Mouse (Mus musculus): ENCODE data around the gene Ephx3. TPM values are rescaled to one million over a fixed set of nuclear protein-coding genes. Genes with fewer than 3 reads are reported as not detected.

Gene Ephx3
- polyA plus RNA-seq, 1 experiment from 2014 or later = 0.09 TPM

- WGBS = 83% methylated on average over 13 of the region's 13 CpGs
- H3K4me3 ChIP-seq = no peak overlapping the region
Measured at GRCm38 (mm10) chr17:32158841-32159240, 30.5 kb downstream of the Ephx3 start.

GRCm38 (mm10) chr17:32146718-32147117 is 42.6 kb downstream of the Ephx3 start:
- Histone ChIP-seq H3K27ac (ENCODE audit: poor library complexity, severe bottlenecking) (no peak overlapping the region), H3K4me3 (no peak overlapping the region), H3K27me3 (replicated peaks) (no peaks in the 10 kb centered on the region), H3K4me2 (no peak overlapping the region), H3K4me1 (replicated peaks) (peaks cover 8% of the 10 kb centered on the region), H3K9ac (no peak overlapping the region), H3K9me3 (replicated peaks) (no peaks in the 10 kb centered on the region), H3K36me3 (peaks cover 74% of the 10 kb centered on the region)
- ATAC-seq (ENCODE audit: insufficient number of reproducible peaks, low FRiP score) = no peak
- WGBS = 92% methylated on average over 8 of the region's 8 CpGs

More at GRCm38 (mm10) chr17:32158841-32159240, 30.5 kb downstream of the Ephx3 start:
- Histone ChIP-seq H3K4me1 (replicated peaks) (peaks cover 20% of the 10 kb centered on the region), H3K4me2 (no peak overlapping the region), H3K36me3 (peaks cover 37% of the 10 kb centered on the region), H3K9me3 (replicated peaks) (no peaks in the 10 kb centered on the region), H3K27ac (ENCODE audit: poor library complexity, severe bottlenecking) (no peak overlapping the region), H3K27me3 (replicated peaks) (peaks cover 10% of the 10 kb centered on the region; the same call in 1 of the 2 replicates), H3K9ac (no peak overlapping the region)
- no peak for ATAC-seq (ENCODE audit: insufficient number of reproducible peaks, low FRiP score)

GRCm38 (mm10) chr17:32142907-32143854 is 46.2 kb downstream of the Ephx3 start:
- no peaks in the 10 kb centered on the region for H3K9me3 ChIP-seq (replicated peaks)
- H3K9ac ChIP-seq = peak overlapping the region; percentile 66
- peaks cover 8% of the 10 kb centered on the region for H3K4me1 ChIP-seq (replicated peaks)
- H3K27me3 ChIP-seq (replicated peaks) = no peaks in the 10 kb centered on the region
- H3K4me3 ChIP-seq = peak overlapping the region; percentile 36
- no peak overlapping the region for H3K27ac ChIP-seq (ENCODE audit: poor library complexity, severe bottlenecking)
- H3K36me3 ChIP-seq = peaks cover 82% of the 10 kb centered on the region
- peak; percentile 71 for ATAC-seq (ENCODE audit: insufficient number of reproducible peaks, low FRiP score)
- H3K4me2 ChIP-seq = peak overlapping the region; percentile 73
- 24% methylated on average over 39 of the region's 39 CpGs for WGBS

GRCm38 (mm10) chr17:32142234-32142633 is 47.1 kb downstream of the Ephx3 start:
- WGBS = 94% methylated on average over 1 of the region's 1 CpGs
- ATAC-seq (ENCODE audit: insufficient number of reproducible peaks, low FRiP score) = no peak
- Histone ChIP-seq H3K4me1 (replicated peaks) (peaks cover 8% of the 10 kb centered on the region), H3K9ac (no peak overlapping the region), H3K36me3 (peaks cover 86% of the 10 kb centered on the region), H3K4me2 (no peak overlapping the region), H3K27me3 (replicated peaks) (no peaks in the 10 kb centered on the region), H3K4me3 (no peak overlapping the region), H3K27ac (ENCODE audit: poor library complexity, severe bottlenecking) (no peak overlapping the region), H3K9me3 (replicated peaks) (no peaks in the 10 kb centered on the region)

Other genes with a start within 250 kb of the Ephx3 start
- gene Rrp1b, start 153.4 kb downstream of the Ephx3 start, polyA plus RNA-seq (2016; fragmentation: Nextera tagmentation; extraction: Ambion mirVana) = 39.9 and 44.1 TPM in 2 replicates
- 0.41 and 0.60 TPM in 2 replicates for gene Hsf2bp, start 153.2 kb downstream of the Ephx3 start, polyA plus RNA-seq (2016; fragmentation: Nextera tagmentation; extraction: Ambion mirVana)
- gene Notch3, start 22.7 kb downstream of the Ephx3 start, polyA plus RNA-seq (2016; fragmentation: Nextera tagmentation; extraction: Ambion mirVana) = 8.0 and 10.6 TPM in 2 replicates
- 72.6 and 76.6 TPM in 2 replicates for gene Brd4, start 95.2 kb upstream of the Ephx3 start, polyA plus RNA-seq (2016; fragmentation: Nextera tagmentation; extraction: Ambion mirVana)
- 85.1 and 88.9 TPM in 2 replicates for gene Akap8, start 131.7 kb upstream of the Ephx3 start, polyA plus RNA-seq (2016; fragmentation: Nextera tagmentation; extraction: Ambion mirVana)
- 79.4 and 84.6 TPM in 2 replicates for gene Akap8l, start 161.1 kb upstream of the Ephx3 start, polyA plus RNA-seq (2016; fragmentation: Nextera tagmentation; extraction: Ambion mirVana)
- gene Wiz, start 199.9 kb upstream of the Ephx3 start, polyA plus RNA-seq (2016; fragmentation: Nextera tagmentation; extraction: Ambion mirVana) = 23.7 and 23.9 TPM in 2 replicates
- gene Rasal3, start 214.0 kb upstream of the Ephx3 start, polyA plus RNA-seq (2016; fragmentation: Nextera tagmentation; extraction: Ambion mirVana) = 0.66 and 0.95 TPM in 2 replicates
- not detected in 2 replicates for gene Pglyrp2, start 234.6 kb upstream of the Ephx3 start, polyA plus RNA-seq (2016; fragmentation: Nextera tagmentation; extraction: Ambion mirVana)

Measured in heart, embryonic 12.5 days (tissue).